Mouse (Mus musculus) testis, adult 10 weeks (tissue): ENCODE data around the gene Olfr828. TPM values are rescaled to one million over a fixed set of nuclear protein-coding genes. Genes with fewer than 3 reads are reported as not detected.

Source experiments
- polyA plus RNA-seq: library from polyadenylated mRNA; stranded (reverse); fragments of 350-450 nt; fragmentation: Illumina TruSeq; extraction: RNeasy Lipid Tissue Mini Kit (QIAGEN cat#74804); gene quantifications from one replicate; pipeline ENCODE4 v1.2.3, GENCODE M21; 2014; ENCODE audit warnings: low read depth, low replicate concordance

Gene Olfr828
- polyA plus RNA-seq: not detected

GRCm38 (mm10) chr9:18819426-18819825, at the start of gene Olfr828:
Gene Olfr828 (minus strand): TSS chr9:18819526.

GRCm38 (mm10) chr9:18854633-18855032, 35.3 kb upstream of the Olfr828 start, which contains the start of gene Olfr829:
Gene Olfr829 (plus strand): TSS chr9:18854933.

Other genes with a start within 250 kb of the Olfr828 start
- 18.0 TPM for gene Muc16, start 145.0 kb downstream of the Olfr828 start, polyA plus RNA-seq
- 3.5 TPM for gene Olfr24, start 55.5 kb downstream of the Olfr828 start, polyA plus RNA-seq
- gene Olfr829, start 35.4 kb upstream of the Olfr828 start, polyA plus RNA-seq: not detected
- not detected for gene Olfr830, start 55.2 kb upstream of the Olfr828 start, polyA plus RNA-seq
- gene Olfr832, start 117.6 kb upstream of the Olfr828 start, polyA plus RNA-seq: not detected
- gene Olfr834, start 168.5 kb upstream of the Olfr828 start, polyA plus RNA-seq: not detected
- gene Olfr835, start 213.2 kb upstream of the Olfr828 start, polyA plus RNA-seq: not detected